Mouse (Mus musculus) cerebral cortex, adult 2 months (tissue): ENCODE results near the gene Chst11.

ENCODE experiments used
- WGBS: fragments of 180-500 bp; shearing (Covaris S2); methylation state at CpG from one replicate; pipeline ENCODE4 v1.1.7; 2018; 5-methylcytosine and 5-hydroxymethylcytosine counted together

The Chst11 gene

DNA sequence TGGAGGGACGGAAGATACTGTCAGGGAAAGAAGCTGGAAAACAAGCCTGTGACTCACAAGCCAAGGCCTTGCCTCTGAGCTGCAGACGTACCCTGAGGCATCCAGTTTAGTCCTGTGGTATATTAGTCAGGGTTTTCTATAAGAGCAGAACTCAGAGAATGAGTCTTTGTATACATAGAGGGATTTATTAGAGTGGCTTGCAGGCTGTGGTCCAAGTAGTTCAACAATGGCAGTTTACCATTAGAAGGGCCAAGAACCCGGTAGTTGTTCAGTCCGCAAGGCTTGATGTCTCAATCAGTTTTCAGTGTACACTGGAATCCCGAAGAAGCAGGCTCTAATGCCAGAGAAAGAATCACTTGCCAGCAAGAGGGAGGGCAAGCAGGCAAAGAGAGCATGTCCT is 192.9 kb downstream of the Chst11 start:
- WGBS = 64% methylated on average over 5 of the region's 5 CpGs

DNA sequence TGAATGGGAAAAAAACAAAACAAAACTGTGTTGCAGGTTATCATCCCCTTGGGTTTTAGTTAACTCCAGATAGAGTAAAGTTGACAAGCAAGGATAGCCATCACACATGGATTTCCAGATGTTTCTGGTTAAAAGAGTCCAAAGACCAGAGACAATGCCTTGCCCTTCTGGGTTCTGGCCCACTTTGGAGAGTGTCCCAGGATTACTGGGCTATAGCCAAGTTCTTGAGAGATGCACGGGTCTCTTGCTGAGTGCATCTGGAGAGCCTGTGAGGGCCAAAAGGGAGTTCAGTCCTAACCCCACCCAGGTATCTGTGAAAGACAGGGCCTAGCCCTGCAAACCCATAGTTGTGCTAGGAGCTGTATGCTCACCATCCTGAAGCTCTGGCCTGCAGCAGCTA is 193.4 kb downstream of the Chst11 start:
- 57% methylated on average over 1 of the region's 1 CpGs for WGBS

DNA sequence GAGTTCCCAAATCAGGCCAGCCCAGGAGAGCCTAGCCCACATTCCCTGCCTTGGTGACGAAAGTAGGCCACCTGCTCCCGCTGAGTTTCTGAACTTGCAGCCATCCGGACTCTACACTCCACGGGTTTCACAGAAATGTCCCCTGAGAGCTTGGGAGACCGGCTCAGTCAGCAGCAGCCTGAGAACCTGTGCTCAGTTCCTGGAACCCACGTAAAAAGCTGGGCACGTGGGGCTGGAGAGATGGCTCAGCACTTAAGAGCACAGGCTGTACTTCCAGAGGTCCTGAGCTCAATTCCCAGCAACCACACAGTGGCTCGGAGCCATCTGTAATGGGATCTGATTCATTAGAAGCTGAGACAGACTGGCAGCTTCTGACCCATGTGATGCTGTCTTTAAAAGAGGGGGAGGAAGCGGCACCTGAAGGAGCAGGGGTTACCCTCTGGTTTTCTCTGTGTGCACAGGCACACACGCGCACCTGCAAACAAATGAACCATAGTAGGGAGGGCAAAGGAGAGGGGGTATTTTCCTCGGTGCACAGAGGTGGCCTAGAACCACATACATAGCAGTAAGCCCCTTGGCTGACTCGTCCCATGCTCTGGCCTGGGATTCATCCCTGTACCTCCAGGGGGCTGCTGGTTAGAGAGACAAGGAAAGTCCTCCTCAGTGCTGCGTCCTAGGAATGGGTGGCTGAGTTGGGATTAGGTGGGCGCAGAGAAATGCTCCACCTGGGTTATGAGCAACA is 196.7 kb downstream of the Chst11 start:
- 60% methylated on average over 15 of the region's 15 CpGs for WGBS

DNA sequence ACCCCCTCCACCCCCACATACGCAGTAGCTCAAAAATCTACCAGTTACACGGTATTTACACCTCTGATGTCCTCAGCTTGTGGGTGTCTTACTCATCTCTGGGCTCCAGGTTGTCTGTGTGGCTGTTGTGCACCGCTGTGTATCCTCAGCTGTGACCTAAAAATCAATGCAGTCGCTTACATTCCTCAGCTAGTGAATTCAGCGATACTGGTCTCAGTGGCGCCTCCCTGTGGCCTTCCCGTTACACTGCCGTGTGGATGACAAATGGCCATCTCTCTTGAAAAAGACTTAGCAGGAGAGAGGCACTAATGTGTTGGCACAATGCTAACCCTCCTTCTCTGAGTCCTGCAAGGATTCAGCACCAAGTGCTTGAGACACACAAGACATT is 197.3 kb downstream of the Chst11 start:
- 40% methylated on average over 8 of the region's 8 CpGs for WGBS

DNA sequence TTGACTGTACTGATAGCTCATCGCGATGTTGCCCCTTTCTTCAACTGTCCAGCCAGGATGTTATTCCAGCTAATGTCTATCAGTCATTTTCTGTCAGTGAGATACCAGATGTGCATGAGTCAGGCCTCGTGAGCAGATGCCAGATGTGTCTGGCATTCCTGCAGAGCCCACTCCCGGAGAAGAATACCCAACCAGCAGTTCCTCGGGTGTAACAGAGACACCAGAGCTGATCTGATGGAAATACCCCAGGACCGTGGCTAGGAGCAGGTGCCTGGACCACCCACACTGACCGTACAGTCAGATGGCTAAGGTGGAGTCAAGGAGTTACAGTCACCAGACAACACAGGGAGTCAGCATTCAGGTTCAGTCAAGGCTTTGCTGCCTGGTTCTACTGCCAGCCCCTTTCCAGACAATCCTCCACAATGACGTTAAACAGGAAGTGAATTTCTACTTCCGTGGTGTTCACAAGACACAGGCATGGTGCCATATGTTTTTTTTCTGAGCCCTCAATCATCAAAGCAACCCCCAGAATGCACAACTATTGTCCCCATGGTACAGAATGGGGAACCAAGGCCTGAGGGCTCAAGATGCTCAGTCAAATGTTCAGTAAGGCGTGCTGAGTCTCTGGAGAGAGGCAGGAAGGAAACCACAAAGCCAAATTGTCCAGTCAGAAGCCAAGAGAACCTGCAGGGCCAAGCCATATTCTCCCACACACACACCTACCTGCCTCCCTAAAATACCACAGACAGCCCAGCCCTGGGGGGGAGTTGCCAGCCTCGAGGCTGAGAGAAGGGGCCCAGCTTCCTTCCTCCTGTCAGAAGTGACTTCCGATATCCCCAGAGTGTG is 198.6 kb downstream of the Chst11 start:
- 59% methylated on average over 12 of the region's 12 CpGs for WGBS

DNA sequence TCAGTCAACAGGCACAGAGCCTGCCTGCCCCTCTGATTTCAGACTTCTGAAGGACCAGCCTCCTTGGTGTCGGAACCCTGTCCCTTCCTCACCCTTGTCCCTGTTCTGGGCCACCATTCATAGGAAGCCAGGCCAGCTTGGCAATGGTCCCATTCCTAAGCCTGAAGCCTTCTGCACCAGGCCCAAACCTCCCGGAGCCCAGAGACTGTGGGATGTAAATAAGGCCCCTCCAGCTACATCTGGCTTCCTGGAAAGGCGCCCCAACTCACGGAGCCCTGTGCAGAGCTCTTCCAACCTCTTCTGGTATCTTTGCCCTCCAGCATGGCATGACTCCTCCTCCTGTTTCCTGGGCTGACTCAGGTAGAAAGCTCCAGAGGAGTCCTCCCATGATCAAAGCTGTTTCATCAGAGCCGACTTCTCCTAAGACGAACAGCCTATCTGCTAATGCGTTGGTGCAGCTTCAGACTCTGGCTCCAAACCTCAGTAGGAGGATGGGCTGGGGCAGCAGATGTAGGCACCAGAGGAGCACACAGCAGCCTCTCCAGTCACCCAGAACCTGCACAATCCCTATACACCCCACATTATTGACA is 199.3 kb downstream of the Chst11 start:
- WGBS = 34% methylated on average over 7 of the region's 7 CpGs

DNA sequence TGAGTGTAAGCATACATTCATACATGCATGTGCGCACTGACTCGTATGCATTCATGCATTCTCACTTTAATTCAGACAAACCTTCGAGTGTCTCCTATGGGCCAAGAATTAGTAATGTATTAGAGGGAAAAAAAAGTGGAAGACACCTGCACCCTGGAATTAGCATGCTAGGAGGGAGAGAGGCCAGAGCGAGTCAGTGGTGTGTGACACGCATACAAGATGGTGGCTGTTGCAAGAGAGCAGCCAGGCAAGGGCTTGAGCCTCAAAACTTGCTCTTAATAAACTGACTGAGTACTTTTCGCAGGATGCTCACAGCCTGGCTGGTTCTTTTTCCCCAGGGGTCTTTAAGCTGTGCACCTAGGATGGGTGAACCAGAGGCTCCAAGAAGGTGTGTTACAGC is 199.8 kb downstream of the Chst11 start:
- 92% methylated on average over 6 of the region's 6 CpGs for WGBS

DNA sequence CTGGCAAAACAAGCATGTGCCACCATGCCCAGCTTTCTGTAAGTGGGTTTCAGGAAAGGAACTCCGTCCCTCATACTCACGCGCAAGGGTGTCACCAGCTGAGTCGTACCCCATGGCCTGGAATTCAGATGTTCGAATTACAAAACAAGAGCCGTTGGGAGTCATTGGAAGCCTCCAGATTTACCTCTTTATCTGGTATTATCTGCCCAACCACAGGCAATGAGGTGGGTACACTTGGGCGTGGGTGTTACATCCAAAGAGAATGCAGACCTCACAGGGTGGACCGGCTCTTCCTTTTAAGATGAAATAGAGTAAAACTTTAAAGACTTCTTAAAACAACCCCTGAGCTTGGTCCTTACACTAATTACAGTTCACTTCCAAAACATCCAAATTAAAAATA is 200.9 kb downstream of the Chst11 start:
- 92% methylated on average over 8 of the region's 8 CpGs for WGBS

DNA sequence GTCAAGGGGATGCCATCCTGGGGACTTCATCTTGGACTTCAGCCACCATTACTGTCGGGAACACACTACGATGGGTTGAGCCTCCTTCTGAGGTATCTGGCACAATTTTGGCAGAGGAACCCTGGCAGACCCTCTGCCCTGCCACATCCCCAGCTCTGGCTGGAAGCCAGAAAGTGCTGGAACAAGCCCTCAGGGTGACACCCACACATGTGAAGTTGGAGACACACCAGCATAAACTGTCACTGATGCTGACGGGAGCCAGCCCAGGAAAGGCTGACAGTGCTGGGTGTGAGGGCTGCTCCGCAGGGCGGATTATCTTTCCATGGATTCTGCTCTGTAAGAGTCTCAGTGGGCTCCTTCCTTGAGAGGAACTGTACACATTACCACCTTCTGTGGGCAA is 201.7 kb downstream of the Chst11 start:
- WGBS = 41% methylated on average over 5 of the region's 5 CpGs

DNA sequence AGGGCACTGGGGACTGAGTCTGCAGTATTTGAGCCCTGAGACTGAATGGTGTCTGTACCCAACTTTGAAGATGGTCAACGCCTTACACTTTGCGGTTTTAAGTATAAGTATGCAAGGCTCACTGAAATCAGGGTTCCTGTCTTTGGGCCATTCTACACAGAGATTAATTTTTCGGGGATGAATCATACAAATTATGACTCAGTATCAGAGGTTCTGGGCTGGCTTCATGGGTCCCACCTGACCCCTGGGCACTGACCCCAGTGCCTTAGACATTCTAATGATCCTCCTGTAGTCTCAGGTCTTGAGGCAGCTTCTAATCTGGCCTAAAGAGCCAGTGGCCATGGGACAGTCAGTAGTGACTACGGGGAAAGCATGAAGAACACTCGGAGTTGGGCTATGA is 203.8 kb downstream of the Chst11 start:
- 98% methylated on average over 5 of the region's 5 CpGs for WGBS

DNA sequence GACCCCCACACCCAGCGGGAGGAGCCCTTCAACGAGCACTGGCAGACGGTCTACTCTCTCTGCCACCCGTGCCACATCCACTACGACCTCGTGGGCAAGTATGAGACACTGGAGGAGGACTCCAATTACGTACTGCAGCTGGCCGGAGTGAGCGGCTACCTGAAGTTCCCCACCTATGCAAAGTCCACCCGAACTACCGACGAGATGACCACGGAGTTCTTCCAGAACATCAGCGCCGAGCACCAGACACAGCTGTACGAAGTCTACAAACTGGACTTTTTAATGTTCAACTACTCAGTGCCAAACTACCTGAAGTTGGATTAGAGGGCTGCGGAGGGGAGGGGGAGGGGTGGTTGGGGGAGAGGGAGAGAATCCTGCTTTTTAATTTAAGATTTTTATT is 206.2 kb downstream of the Chst11 start:
- WGBS = 95% methylated on average over 17 of the region's 17 CpGs

DNA sequence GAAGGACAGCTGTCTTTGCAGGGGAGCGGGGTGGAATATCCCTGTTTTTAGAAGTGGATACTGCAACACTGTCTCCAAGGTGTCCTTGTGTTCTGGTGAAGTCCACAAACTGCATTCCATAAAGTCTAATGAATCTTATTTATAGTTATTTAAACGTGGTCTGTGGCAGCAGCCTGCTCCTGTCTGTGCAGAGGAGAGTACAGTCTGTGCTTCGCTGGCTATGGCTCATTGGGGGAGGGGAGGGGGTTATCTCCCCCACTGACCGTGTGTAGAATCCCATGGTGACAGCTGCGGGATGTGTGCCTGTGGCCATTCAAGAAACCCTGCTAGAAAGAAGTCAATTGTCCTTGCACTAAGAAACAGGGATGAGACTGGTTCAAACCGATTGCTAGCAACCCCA is 206.7 kb downstream of the Chst11 start:
- 64% methylated on average over 6 of the region's 6 CpGs for WGBS

DNA sequence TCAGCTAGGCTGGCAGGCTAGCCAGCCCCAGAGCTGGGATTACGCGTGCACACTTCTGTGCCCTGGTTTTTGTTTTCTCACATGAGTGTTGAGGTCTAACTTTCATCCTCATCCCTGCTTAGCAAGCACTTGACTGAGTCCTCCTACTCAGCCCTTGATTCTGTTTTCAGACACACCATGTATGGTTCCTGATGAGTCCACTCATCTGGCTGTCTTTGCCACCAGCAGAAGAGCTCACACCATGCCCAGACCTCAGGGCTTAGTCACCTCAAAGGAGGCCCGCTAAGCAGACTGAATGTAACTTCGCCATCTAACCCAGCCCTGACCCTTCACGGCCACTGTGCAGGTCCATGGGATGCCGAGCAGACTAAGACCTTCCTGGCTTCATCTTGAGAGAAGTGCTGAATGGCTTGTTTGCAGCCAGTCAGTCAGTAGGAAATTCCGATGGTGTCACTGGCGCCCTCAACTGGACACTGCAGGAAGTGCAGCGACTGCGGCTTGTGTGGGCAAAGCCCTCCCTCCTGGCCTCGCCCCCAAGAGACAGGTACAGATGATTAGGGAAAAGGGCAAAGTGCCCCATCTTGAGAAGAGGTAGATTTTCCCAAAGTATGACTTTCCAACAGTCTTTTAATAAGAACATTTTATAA is 212.5 kb downstream of the Chst11 start:
- 48% methylated on average over 11 of the region's 11 CpGs for WGBS

DNA sequence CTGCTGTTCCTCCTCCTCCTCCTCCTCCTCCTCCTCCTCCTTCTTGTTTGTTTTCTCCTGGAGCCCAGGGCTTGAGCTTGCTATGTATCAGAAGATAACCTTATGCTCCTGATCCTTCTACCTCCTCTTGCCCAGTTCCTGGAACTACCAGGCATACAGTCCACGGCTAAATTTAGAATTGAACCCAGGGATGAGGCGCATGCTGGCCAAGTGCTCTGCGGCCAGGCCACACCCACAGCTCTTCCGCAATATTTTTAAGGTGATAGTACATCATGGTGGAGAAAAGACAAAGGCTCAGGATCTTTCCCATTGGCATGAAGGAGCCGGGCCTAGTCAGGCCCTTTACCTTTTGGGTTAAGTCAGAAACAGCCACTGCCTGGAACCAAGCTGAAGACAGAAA is 213.4 kb downstream of the Chst11 start:
- 84% methylated on average over 5 of the region's 5 CpGs for WGBS

DNA sequence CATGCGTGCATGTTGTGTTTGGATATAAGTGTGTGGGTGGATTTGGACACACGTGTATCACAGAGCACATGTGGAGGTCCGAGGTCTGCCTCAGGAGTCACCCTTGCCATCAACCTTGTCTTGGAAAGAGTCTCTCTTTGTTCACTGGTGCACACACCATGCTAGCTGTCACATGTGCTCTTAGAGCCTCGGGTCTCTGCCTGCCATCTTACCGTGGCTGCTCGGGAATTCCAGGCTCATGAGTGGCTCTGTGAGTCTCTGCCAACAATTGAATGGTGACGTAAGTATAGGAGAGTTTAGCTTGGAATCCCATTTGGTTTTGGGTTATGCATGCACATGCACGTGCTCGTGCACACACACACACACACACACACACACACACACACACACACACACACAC is 214.0 kb downstream of the Chst11 start:
- WGBS = 62% methylated on average over 9 of the region's 9 CpGs

DNA sequence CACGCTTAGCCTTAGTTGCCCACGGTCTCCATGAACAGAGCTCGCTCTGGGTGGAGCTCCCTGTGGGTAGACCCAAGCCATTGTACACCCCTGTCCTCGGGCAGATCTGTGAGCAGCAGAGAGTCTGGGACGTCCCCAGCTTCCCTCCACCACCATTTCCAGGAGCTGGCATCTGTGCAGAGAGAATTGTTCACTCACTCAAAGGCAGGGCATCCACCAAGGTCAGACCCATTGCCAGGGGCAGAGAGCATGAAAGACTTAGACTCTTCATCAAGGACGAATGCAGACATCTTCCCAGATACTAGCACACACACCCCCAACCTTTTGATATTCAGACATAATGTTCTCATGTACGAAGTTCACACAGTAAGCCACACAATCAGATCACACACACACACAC is 216.2 kb downstream of the Chst11 start:
- WGBS = 85% methylated on average over 7 of the region's 7 CpGs

DNA sequence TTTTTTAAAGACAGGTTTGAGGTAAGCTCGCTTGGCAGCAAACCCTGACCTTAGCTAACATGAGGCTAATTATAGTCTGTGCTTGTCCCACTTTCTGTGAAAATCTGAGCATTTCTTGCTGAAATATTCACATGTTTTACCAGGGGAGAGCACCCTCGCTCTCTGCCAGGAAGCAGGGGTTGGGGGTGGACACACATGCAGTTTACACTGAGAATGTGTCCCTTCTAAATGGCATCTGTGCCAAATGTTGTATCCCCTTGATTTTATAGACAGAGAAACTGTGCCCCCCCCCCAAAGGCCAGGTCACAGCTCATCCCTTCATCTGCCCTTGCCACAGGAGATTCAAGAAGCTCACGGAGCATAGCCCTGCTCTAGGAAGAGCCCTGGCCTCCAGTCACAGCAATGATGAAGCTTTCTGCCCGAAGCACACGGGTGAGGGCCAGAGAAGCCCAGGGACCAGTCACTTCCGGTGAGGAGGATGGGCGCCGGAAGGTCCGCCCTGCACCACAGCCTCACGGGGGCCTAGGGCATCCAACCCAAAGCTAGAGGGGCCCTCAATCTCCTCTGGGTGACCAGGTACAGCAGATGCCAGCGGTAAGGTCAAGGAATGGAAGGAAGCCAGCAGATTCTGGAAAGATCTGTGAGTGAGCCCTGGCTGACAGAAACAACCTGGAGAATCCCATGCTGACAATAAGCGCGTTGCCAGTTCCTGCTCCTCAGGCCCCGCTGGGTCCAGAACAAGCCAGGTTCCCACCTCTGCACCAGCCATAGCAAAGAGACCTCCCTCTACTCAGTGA is 217.8 kb downstream of the Chst11 start:
- 86% methylated on average over 14 of the region's 14 CpGs for WGBS

DNA sequence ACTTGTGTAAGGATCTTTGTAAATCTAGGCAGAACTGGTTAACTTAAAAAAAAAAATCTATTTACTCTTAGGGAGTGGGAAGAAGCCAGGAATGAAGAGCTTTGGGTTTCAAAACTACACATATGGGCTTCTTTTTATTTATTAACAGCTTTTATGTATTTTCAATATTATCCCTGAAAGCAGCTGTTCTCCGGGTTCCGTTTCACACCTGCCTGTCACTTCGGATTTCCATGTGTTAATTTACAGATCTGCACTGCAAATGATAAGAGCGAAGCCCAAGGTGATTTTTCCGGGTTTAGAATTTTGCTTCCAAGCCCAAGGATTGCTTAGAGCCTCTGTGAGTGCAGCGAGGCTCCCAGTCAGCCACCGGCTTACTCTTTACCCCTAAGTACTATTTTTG is 223.1 kb downstream of the Chst11 start:
- WGBS = 78% methylated on average over 7 of the region's 7 CpGs

DNA sequence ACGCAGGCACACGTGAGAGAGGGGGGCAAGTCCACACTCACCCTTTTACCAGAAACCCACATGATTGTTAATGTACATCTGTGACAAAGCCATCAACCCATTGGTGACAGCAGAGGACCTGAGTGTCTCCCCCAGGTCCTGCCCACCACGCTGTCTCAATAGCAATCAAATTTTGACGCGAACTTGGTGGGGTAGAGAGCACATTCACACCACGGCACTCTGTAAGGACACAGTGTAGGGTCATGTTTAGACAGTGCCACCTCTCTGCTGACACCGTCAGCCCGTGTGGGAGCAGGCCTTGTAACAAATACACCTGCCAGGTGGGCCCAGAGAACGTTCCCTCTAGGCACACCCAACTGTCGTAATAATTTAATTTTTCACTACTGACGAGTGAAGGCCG is 224.1 kb downstream of the Chst11 start:
- WGBS = 78% methylated on average over 12 of the region's 12 CpGs

DNA sequence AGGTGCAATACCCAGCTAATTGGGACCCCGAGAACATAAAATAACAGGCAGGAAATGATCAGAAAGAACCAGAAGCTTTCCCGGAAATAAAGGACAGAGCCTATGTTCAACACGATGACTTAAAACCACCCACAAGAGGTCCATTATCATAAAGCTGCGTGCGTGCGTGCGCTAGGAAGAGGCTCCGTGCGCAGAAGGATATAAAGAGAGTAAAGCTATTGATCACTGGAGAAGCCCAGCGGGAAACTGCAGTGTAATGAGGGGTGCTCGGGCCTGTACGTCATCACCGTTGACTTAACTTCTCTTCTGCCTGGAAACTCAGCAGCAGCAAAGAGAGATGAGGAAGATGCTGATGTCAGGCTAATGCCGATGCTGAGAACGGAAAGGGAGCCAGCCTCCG is 224.8 kb downstream of the Chst11 start:
- WGBS = 65% methylated on average over 16 of the region's 16 CpGs

DNA sequence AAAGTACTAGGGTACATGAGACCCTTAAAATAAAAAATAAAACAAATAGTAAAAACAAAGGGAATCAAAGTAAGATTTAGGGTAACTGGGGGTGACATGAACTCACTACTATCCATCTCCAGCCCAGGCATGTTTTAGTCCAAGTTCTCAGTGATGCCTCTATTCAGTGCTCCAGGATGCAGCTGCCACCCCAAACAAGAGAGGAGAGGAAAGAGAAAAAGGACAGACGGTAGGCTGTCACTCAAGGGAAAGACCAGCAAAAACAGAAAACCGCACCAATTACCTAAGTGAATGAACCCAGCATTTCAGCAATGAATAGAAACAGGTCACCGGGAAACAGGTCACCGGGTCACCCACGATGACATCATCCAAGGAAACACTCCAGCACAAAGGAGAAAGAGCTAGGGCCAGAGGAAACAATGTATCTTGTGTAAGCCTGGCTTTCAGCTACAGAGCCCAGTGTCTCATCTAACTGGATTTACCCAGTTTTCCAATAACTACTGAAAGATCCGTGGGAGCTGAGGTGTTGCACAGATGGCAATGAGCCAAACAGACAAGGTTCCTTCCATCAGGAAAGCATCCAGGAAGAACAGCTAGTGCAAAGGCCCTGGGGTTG is 225.8 kb downstream of the Chst11 start:
- 37% methylated on average over 6 of the region's 6 CpGs for WGBS
